Mouse (Mus musculus) cerebellum, postnatal 10 days (tissue): ENCODE data around the gene Dppa2.
"Not testable (repeated sequence)": the region's sequence is repeated elsewhere in the genome, so short reads cannot be mapped to it uniquely, and the experiment has no call there.

Source experiments
- DNase-seq, 2 experiments: peaks; one replicate each; pipeline ENCODE4 v3.0.0; 2021; ENCODE audit warnings: mixed read lengths in 2 of 2

Dppa2 gene

DNA sequence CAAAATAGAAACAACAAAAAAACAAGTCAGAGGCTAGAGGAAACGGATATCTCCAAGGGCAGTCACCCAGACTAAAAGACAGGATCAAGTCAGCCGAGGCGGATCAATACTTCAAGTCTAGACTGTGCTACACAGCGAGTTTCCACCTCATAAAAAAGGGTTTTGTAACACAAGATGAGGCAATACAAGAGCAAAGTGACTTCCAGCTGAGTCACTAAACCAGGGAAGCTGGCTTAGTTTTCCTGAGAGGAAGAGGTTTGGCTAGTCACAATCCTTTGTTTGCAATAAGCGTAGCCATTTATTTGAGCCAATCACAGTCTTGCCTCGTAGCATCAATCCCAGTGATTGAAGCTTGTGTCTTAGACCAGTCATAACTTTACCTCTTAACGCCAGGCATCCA, at the start of gene Dppa2:
Gene Dppa2, plus strand, starts transcription at position 400 of the 400 bp plus-strand sequence.
- no peak for DNase-seq

DNA sequence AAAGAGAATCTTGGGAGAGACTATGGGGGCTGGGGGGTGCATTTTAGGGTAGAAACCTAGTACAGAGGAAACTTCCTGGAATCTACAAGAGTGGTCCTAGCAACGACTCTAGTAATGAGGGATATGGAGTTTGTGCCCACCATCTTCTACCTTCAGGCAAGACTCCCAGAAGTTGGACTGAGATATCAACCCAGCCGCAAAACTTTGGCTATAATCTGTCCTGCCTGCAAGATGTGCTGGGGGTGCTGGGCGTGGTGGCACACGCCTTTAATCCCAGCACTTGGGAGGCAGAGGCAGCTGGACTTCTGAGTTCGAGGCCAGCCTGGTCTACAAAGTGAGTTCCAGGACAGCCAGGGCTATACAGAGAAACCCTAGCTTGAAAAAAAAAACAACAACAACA, 49.1 kb upstream of the Dppa2 start:
- DNase-seq = no peak

DNA sequence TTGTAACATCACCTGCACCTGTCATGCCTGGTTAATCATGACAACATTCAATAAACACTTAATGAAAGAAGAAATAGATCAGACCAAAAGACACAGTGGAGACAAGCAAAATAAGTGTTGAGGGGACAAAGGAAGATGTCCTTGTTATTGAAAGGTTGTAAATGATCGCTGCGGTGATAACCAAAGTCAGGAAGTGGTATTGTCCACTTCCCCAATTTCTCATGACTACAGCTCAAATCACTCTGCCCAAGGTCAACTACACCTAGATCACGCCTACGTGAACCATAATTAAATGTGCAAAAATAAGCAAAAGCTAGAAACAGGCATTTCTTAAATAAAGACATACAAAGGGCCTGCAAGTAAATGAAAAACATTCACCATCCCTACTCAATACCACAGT, 44.2 kb upstream of the Dppa2 start:
- DNase-seq = no peak

DNA sequence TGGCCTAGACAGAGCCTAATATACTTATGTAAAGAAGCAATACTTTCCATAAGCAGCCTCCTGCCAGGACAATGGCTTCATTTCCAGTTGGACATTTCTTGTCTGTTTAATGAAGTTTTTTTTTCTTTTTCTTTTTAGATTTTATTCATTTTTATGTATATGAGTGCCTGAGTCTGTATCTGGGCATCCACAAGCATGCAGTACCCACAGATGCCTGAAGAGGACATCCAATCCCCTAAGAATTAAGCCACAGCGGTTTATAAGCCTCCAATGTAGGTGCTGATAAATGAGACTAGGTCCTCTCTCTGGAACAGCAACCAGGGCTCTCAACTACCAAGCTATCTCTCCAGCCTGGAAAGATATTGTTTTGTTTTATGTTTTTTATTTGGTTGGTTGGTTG, 40.8 kb upstream of the Dppa2 start:
- no peak for DNase-seq

DNA sequence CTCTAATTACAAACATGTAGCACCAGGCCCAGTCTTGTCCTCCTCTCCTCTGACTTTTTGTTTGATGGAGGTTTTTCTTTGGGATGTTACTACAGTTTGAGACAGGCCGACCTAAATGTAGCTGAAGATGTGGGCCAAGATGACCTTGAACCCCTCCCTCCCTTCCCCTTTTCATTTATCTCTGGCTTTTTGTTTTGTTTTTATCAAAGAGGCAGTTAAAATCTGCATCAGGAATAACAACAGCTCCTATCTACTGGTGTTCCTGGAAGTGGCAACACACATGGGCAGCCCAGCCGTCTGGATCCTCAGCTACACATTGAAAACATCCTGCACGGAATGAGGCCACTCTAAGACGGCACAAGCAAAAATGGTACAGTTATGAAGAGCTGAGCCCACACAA, 37.9 kb upstream of the Dppa2 start:
- no peak for DNase-seq

DNA sequence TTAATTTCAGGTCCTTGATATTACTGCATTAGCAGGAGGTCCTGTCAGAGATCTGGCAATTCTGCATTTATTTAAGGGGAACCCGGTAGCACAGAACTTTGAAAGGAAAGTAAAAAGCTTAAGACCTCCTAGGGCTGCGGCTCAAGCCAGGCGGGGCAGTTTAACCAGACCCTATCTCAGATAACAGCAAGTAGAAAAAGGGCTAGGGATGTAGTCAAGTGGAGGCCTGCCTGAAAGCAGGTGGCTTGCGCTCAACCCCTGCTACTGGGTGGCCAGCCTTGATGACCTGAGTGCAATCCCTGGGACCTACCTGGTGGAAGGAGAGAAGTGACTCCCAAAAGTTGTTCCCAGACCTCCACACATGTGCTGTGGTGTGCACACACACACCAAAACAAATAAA, 26.8 kb upstream of the Dppa2 start:
- DNase-seq = no peak

DNA sequence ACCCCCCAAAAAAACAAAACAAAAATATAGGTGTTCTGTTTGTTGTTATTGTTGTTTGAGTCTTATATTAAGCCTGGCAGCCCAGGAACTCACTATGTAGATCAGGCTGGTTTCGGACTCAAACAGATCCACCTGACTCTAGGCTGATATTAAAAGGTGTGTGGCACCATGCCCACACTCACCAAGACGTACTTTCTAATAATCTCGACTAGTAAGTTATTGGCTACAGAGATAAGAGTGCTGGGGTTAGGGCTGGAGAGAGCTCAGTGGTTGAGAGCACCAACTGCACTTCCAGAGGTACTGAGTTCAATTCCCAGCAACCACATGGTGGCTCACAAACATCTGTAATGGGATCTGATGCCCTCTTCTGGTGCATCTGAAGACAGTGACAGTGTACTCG, 22.8 kb upstream of the Dppa2 start:
- DNase-seq = no peak

DNA sequence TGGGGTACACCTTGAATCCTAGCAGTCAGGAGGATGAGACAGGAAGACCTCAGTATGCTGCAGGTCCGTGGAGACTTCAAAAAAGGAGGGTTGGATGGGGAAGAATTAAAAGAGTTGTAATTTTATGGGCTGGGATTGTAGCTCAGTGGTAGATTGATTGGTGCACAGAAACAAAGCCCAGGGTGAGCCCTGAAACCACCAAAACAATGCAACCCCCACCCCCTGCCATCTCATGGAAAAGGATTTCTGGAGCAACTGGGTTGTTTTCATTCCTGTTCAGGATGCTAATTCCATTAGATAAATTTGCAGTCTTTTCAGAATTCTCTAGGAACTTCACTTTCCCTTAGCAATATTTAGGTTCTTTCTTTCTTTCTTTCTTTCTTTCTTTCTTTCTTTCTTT, 20.9 kb upstream of the Dppa2 start:
- DNase-seq = no peak

DNA sequence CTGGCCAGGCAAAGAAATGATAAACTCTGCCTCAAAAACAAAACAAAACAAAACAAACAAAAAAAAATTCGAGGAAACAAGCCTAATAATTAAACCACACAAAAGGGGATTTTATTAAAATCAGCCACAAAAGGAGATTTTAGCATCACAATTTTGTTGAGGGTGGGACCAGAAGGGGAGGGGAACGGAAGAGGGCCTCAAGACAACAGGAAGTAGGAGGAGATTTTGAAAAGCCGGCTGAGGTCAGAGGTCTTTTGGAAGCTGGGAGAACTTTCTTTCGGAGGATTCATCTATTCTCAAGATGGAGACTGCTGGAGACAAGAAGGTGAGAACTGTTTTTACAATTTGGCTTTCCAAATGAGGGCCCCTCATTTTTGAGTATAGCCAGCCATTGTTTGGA, 20.2 kb upstream of the Dppa2 start, which contains the start of gene Dppa4:
Gene Dppa4, plus strand, starts transcription at position 217 of the 400 bp plus-strand sequence.
- no peak for DNase-seq

DNA sequence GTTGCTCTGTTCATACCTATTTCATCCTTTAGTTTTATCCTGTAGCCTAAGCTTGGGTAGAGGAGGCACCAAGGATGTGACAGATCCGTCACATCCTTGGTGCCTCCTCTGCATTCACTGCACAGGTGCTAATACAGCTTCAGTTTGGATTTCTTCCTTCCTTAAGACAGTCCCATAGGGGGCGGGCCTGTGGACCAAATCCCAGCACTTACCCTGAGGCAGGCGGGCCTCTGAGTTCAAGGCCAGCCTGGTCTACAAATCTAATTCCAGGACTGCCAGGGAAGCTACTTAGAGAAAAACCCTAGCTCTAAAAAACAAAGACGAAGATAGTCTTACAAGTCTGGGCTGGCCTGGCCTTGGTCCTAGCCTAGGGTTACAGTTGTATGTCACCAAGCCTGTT, 18.2 kb upstream of the Dppa2 start:
- DNase-seq = no peak

DNA sequence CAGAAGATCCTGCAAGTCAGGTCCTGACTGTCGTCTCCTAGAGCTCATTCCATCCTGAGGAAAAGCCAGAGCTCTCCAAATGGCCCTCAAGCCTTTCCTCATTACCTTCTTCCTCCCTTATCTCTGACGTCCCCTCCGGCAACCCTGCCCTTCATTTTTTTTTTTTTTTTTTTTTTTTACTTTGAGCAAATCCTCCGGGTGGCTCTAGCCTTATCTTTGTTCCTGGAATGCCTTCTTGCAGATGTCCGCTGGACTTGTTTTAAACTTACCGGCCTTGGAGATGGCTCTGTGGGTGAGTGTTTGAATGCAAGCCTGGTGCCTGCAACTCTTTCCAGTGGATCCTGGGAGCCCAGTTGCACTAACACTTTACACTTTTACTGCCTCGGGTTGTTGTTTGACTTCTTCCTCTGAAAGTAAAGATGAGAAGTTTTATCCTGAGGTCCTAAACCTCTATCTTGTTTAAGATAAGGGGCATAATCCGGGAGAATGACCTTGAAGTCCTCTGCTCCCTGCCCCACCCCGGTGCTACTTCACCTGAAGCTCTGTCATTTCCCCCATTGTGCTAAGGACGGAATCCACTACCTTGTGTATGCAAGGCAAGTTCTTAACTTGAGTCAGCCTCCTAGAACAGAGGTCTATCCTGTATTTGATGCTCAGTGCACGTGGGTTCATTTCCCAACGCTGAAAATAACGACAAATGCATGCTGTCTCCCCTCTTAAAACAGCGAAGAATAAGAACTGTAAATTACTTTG, 6.1 kb upstream of the Dppa2 start:
- DNase-seq = no peak

DNA sequence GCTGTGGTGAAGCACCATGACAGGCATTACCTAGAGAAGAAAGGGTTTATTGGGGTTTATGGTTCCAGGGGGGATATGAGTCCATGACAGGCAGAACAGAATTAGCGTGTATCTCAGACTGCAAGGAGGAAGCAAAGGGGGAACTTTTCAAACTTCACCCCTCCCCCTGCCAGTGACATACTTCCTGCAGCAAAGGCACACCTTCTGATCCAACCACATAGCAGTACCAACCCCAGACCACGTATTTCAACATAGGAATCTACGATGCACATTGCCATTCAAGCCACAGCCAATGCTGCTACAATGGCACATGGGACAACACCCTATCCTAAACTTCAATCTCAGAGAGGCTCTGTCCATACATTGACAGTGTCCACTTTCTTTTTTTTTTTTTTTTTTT, 3.8 kb upstream of the Dppa2 start:
- DNase-seq = no peak

DNA sequence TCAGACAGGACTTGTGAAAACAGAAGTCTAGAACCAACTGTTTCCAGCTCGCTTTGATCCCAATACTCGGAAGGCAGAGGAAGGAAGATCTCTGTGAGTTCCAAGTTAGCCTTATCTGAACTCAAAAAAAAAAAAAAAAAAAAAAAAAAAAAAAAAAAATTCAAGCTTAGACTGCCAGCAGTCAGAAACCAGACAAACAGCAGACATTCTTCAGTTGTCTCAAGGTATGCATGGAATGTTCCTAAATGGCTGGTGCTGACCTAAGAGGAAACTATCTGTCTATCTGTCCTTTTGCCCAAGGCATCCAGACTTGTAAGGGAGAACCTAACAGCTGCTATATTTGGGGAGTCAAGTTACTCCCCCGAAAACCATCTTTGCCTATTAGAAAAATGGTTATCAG, 275 bp downstream of the Dppa2 start:
- DNase-seq = no peak

DNA sequence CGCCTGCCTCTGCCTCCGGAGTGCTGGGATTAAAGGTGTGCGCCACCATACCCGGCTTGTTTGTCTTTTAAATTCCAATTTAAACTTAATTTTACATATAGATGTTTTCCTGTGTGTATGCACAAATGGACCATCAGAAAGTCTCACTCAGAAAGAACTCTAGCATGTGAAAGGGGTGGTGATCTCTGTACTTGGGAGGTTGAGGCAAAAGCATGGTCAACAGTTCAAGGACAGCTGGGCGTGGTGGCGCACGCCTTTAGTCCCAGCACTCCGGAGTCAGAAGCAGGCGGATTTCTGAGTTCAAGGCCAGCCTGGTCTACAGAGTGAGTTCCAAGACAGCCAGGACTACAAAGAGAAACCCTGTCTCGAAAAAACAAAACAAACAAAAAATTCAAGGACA, 5.2 kb downstream of the Dppa2 start:
- DNase-seq = not testable (repeated sequence)

DNA sequence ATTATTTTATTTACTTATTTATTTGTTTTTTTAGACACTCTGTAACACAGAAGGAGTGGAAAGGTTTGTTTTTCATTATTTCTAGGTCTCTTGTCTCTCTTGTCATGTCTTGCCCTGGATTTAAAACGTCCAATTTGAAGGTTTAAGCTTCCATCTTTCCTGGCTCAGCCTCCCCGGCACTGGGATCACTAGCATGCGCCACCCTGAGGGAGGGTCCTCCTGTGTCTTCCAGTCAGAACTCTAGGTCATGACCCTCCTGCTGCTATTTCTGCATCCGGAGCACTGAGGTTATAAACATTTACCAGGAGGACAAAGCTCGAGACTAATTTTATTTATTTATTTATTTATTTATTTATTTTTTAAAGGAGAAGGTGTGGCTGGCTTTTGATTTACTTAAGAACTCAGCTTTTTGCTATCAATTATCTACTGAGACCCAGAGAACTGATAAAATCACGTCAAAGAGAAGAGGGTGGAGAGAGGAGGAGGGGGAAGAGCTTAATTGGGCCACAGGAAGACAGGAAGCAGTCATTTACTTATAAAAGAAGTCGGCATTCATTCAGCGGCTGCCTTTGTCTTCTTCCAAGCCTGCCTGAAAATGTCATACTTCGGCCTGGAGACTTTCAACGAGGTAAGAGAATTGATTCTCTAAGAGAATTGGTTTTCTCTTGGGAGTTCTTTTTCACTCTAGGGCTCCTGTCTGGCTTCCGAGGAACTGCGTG, 6.4 kb downstream of the Dppa2 start:
- no peak for DNase-seq

DNA sequence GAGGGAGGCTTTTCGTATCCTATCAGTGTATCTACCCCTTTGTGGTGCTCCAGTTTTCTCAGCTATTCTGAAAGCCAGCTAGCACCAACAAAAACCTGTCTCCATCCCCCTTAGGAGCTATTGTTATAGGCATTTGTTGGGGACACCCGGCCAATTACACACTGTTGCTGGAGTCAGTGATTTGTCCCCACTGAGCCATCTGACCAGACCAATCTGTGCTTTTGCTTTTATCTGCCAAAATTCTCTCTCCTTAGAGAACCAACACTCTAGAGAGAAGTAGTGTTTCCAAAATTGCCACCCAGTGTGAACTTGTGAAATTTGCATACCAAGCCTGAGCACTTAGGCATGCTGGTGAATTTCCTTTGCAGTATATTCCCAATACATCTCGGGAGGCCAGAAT, 11.6 kb downstream of the Dppa2 start:
- no peak for DNase-seq

DNA sequence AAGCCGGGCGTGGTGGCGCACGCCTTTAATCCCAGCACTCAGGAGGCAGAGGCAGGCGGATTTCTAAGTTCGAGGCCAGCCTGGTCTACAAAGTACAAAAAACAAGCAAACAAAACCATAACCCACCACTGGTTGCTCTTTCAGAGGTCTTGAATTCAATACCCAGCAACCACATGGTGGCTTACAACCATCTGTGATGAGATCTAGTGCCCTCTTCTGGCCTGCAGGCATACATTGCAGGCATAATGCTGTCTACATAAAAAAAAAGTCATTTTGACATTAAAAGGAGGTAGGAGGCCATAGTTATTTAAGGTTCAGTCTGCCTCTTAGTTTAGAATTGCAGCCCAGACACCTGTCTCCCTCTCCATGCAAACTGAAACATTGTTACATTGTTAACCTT, 17.1 kb downstream of the Dppa2 start:
- no peak for DNase-seq

DNA sequence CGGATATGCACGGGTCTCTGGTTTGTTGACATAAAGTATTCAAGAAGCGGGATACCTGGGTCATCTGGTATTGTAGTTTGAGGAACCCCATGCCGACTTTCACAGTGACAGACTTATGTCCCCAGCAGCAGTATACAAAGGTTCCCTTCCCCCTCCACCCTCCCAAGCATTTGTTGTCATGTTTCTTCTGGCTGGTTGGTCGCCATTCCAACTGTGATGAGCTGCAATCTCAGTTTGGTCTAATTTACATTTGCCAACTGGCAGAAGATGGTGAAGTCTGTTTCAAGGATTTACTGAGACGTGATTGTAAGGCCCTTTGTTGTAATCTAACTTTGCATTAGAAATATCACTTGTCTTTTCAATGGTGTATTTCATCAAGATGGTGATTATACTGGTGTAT, 19.4 kb downstream of the Dppa2 start:
- peak; percentile 85 to 88 for DNase-seq

DNA sequence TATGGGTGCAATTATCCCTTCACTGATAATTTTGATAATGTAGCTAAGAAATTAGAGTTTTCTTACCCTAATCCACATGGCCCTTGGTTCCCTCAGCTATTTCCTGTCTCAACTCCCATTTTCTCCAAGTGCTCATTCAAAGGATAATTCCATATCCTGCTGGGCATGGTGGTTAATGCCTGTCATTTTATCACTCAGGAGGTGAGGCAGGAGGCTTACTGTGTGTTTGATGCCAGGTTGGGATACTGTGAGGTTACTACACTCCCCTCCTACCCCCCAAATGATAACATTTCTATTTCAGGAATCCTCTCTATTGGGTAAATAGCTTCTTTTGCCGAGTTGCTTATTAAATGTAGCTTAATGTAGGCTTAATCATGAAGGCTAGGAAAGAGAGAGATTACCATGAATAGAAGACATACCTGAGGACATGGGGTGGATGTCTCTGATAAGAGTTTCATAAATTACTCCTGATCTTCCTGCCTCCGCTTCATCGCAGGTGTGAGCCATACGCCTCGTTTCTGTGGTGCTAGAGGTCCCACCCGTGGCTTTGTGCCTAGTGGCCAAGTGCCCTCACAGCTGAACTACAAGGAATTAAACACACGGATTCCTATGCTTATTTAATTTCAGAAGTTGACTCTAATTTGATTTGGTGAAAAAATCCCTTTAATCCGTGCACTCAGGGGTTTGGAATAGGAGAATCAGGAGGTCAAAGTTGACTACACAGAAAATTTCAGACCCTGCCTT, 20.1 kb downstream of the Dppa2 start:
- DNase-seq = peak; percentile 57 to 74

DNA sequence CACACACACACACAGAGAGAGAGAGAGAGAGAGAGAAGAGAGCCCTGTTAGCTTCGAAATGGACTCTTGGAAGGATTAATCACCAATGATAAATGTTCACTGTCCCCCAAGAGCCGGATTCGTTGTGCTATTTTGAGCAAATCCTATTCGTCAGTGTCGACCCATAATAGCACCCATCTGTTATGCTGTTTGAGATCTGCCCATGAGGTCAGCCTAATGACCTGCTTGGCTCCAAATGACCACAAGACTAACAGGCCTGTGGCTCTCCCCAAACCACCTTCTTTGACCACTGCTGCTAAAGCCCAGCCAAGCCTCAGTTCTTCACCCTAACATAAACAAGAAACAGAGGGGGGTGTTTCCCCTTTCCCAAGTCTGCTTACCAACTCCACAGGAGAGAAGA, 23.2 kb downstream of the Dppa2 start:
- peak; percentile 20 to 25 for DNase-seq

DNA sequence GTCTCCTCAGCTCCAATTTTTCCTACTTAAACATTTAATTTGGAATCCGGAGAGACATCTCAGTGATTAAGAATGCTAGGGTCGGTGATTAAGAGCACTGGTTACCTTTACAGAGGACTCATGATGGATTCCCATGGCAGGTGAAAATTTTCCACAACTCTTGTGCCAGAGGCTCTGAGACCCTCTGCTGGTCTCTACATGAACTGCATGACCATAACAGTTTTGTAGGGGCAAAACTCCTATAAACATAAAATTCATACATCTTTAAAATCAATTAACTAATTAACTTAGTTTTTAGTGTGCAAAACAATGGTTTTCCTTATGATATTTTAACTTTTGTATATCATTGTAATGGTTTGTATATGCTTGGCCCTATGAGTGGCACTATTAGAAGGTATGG, 24.7 kb downstream of the Dppa2 start:
- DNase-seq = no peak

DNA sequence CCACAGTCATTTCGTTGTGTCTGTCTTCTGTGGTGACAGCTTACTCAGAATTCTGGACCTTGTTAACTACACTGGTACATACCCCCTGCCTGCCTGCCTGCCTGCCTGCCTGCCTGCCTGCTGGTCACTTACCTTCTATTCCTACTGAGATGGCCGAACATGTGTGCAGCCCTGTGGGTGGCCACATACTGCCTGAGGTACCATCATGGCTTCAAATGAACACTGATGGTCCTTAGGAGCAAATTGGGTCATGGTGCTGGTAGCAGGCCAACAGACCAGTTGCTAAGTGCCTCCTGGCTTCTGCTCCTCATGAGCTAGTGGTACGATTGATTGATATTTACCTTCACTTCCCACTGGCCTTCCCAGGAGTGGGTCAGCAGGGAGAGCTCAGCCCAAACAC, 28.1 kb downstream of the Dppa2 start:
- DNase-seq = peak; percentile 69 to 83

DNA sequence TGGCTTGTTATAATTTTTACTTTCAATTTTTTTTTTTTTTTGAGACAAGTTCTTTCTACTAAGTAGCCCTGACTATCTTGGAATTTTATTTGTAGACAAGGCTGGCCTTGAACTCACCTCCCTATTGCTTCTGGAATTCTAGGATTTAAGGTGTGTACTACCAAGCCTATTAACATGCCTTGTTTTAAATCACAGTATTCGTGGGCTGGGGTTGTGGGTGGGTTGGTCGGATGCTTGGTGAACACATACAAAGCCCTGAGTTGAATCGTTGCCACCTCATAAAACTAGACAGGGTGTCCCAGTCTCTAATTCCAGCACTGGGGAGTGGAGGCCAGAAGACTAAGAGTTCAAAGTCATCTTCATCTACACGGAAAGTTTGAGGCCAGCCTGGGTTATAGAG, 31.6 kb downstream of the Dppa2 start:
- DNase-seq = no peak

DNA sequence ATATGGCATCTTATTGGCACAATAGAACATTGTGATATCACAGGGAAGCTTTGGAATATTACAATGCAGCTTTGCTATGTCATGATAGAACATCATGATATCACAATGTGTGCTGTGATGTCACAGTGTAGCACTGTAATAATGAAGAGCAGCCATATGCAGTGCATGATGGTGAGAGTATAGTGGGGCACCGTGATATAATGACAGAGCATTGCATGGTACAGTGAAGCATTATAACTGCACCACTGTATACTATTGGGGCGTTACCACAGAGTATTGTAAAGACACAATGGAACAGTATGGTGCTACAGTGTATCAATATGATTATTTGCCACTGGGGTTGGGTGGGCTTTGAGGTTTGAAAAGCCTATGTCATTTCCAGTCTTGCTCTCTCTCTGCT, 40.5 kb downstream of the Dppa2 start:
- no peak for DNase-seq
